Mouse (Mus musculus) heart, adult 18-20 months (tissue): ENCODE measurements around the gene Hist2h2bb. TPM values are rescaled to one million over a fixed set of nuclear protein-coding genes. Genes with fewer than 3 reads are reported as not detected.
"Not testable (repeated sequence)": the region's sequence is repeated elsewhere in the genome, so short reads cannot be mapped to it uniquely, and the experiment has no call there.

ENCODE experiments used
- DNase-seq, 2 experiments: peaks; one replicate each; pipeline ENCODE4 v3.0.0; 2021 to 2022; ENCODE audit warnings: mixed read lengths in 1 of 2
- total RNA-seq, 2 experiments: library from RNA; stranded (reverse); gene quantifications; 2 replicates each; pipeline ENCODE4 v1.2.3; 2021

The Hist2h2bb gene
- total RNA-seq, 2 experiments from 2014 or later = 30.7 to 37.2 TPM

DNA sequence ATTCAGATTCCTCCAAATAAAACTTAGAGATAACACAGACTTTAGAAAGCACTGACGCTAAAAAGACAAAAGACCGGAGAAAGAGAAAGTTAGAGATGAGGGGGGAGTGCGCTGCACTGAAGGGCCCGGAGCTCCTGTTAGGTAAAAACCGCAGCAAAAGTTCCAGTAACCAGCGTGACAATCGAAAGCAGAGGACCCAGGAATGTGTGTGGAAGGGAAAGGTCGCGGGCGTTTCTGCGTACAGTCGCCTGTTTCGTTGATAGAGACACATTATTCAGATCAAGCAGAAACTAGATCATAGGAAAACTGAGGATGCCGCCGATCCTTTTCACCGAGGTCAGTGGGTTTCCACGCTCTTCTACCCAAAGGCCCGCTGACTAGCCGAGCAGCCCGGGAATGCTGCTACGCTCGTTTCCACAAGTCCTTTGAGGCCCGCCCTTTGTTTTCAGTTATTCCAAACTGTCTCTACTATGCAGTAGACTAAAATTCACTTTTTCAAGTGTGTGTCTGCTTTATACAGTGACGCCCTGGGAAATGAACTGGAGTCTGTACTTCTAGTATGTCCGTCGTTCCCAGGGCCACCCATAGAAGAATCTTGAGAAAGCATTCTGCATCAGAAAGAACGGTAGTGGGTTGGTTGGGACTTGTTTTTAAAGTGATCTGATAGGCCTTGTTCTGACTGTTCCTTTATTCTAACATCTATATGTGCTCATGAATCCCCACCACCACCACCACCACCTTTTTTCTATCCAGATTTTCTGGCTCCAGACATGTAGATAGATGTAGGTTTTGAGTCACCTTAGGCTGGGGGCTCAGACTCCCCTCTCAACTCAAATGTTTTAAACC is 5.8 kb upstream of the Hist2h2bb start:
- peak in 1 of 2 experiments; percentile 82 for DNase-seq

DNA sequence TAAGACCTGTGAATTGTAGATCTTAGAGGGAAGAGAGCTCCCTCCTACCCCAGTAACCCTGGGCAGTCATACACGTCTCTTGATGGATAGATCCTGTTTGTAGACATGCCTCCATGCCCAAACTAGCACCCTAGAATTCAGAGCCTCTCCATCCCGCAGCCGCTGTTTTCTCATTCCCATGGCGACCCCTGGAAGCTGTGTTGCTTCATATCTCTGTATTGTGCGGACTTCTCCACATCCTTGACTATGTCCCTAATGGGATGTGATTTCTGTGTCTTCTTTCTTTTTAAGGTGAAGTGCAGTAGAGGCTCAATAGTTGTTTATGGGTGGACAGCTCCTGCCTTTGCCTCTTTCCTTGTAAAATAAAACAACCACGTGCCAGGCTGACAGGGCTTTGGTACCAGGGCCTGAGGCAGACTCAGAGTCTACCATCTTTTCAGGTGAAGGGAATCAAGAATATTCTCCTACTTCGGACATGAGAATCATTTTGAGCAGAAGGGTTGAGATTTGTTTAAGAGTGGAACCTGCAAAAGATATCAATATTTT is 5.1 kb upstream of the Hist2h2bb start:
- DNase-seq = peak in 1 of 2 experiments; percentile 38

DNA sequence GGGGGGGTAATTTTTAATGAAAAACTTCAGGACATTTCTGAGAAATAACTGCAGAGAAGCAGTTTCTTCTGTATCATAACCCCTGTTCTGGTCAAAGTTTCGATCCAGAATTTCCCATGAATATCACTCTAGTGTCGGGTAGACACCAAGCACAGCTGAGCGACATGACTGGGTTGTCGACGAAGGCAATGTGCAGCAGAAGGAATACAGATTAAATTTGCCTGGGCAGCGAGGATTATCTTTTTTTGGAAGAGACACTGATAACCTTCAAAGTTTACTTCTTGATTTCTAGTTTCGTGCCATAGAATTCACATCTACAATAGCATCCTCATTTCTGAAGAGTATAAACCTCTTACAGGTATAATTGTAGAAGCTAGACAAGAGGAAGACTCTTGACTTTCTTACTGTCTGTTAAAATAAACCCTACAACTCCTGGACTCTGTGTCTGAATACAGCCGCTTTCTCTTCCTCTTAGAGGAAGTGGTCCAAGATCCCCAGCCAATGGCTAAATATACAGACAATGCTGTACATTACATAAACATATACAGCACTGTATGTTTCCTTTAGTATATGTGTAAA is 3.3 kb upstream of the Hist2h2bb start:
- no peak for DNase-seq

DNA sequence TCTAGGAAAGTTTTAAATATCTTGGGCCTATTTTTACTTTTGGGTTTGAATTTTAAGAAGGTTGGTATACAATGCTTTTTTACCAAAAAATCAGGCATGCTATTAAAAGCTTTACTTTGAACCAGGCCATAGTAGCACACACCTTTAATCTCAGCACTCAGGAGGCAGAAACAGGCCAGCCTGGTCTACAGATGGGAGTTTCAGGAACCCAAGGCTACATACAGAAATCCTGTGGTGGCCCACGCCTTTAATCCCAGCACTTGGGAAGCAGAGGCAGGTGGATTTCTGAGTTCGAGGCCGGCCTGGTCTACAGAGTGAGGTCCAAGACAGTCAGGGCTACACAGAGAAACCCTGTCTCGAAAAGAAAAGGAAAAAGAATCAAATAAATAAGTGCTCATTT is 2.0 kb upstream of the Hist2h2bb start:
- DNase-seq = no peak

DNA sequence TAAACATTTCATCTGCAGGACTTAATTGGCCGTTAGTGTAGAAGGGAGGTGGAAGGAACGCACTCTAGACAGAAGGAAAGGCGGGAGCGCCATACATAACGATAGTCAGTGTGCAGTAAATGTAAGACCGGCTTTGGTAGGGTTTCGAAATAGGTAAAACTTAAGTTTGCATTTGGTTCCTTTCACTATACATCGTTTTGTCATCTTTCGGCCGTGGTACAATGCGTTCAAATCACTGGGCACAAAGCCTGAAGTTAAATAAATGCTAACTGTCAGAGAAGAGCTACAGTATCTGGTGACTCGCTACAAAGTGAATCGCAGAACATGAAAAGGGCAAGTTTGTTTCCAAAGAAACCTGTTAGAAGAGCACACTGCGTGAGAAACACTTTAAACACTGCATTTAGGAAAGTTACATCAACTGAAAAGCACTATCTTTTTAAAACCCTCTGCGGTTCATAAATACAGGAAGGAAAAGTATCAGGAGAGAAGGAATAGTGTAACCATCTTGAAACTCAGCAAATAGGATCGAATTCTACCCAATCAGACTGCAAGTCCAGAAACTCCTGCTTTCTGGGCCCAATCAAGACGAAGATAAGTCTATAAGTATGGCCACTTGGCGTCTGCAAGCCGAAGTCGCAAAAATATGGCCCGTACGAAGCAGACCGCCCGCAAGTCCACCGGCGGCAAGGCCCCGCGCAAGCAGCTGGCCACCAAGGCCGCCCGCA is 1.3 kb upstream of the Hist2h2bb start, which contains the start of gene Hist2h3b:
Hist2h3b (plus strand) TSS at position 604 of the 725 bp plus-strand sequence.
- peak; percentile 85 to 89 for DNase-seq

DNA sequence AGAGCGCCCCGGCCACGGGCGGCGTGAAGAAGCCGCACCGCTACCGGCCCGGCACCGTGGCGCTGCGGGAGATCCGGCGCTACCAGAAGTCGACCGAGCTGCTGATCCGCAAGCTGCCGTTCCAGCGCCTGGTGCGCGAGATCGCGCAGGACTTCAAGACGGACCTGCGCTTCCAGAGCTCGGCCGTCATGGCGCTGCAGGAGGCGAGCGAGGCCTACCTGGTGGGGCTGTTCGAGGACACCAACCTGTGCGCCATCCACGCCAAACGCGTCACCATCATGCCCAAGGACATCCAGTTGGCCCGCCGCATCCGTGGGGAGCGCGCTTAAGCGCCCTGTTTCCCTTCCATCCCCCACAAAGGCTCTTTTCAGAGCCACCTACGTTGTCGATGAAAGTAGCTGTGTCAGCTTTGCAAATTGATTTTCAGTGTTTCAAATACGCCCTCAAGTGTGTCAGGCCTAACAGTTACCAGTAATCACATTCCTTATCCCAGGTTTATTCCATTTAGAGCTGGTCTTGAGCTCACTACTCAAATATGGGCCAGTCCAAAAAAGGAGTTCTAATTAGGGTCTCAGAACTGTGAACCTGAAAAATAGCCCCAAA is 675 bp upstream of the Hist2h2bb start:
- DNase-seq = not testable (repeated sequence)

DNA sequence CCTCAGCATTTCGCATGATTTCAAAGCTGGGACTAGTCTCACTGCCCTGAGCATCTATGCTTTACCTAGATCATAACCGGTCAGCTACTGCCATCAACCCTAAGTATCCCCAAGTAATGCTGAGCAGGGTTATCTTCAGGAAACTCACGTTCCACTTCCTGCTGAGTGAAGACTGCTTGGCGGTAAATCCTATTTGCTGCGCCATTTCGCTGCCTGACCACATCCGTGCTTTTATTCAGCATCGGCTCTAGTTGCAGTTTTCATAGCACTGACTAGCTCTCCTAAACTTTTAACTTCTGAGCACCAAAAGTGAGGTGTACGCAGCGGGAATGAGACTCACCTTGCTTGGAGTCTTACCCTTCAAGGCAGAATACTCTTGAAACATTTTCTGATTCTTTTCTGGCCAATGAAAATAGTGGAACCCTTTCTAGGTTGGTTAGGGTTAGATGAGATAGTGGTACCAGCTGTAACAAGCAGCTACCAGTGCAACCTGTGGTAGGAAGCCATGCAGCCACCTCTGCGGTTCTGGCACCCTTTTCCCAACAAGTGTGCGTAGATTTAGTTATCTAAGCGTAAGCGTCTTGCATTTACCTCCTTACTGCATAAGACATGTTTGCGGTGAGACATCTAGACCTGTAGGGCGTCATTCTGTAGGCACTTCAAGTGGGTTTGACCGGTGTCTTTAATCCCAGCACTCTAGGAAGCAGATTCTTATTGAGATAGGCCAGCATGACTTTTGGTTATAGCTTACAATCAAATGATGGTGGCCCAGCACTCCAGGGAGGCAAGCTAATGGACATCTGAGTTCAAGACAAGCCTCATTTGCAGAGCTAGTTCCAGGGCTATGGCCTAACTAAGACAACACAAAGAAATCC is 4.3 kb downstream of the Hist2h2bb start:
- DNase-seq = peak in 1 of 2 experiments; percentile 21

DNA sequence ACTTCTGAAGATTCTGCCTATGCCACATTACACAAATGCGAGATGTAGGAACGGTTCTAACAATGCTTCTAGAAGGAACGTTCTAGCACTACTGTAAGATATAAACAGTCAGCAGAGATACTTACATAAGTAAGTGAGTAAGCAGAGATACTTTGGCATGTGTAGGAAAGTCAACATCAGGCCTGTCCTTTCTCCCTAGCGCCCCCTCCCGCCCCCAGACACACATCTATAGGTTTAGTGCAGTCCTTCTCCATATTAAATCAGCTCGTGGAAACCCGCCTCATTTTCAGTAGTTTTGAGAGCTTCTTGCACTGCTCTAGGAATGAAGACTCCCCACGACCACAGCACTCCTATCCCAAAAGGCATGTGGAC is 7.9 kb downstream of the Hist2h2bb start:
- no peak for DNase-seq

DNA sequence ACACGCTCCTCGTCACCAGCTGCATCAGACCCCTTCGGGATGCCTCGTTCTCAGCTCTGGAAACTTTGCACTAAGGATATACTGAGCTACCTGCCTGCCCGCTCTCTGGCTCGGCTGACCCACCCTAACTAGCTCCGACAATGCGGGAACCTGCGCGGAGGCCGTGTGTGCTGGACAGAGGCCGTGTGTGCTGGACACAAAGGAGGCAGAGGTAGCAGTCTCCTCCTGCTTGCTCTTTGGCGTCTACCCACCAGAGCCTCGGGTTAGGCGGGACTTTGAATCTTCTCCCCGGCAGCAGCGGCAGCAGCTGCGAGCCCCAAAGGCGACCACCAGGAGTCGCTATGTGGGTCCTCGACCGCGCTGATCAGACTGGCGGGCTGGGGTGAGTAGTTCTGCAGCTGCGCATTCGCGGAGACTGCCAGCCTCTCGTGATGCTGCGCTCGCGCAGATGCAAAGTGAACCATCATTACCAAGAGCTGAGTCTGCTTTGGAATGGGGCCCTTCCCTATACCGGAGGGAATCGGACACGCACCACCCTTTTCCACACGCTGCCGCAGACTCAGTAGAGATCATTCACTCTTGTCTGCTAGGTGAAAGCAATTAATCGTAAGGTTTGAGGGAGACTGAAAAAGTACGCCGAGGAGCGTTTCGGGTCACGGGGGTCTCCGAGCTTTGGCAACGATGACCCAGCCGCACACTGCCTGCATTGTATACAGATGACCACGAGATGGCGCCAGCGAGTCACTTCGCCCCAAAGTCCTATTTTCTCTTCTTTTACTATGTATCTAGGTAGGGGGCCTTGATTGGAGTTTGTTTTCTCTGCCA is 8.5 kb downstream of the Hist2h2bb start:
- DNase-seq = peak; percentile 88 to 94

DNA sequence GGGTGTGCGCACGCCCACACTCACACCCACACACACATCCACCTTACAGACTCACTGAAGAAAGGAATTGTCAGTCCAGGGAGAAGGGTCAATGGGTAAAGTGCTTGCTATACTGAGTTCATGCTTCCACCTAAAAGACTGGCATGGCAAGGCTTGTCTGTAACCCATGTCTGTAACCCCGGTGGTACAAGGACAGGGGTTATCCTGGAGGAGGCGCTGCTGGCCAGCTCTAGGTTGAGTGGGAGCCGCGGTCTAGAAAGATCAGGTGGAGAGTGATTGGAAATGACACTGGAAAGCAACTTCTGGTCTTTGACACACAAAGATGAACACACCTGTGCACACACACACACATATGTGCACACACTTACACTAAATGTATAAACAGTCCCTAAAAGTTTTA is 11.1 kb downstream of the Hist2h2bb start:
- no peak for DNase-seq

DNA sequence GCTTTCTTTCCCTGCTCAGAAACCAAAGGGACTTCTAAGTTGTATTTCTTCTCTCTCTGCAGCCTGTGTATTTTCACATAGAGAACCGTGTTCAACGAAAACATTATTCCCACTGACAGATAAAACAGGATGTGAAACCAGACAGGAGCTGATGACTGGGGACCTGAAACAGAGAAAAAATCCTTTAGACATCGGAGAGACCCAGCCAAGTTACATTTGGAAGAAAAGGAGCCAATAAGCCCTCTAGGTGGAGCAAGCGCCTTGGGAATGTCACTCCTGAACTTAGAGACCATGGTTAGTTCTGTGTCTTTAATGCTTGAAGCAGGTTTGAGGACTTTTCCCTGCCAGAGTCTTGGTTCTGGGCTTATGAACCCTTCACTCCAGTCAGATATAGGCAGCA is 14.9 kb downstream of the Hist2h2bb start:
- peak in 1 of 2 experiments; percentile 31 for DNase-seq

DNA sequence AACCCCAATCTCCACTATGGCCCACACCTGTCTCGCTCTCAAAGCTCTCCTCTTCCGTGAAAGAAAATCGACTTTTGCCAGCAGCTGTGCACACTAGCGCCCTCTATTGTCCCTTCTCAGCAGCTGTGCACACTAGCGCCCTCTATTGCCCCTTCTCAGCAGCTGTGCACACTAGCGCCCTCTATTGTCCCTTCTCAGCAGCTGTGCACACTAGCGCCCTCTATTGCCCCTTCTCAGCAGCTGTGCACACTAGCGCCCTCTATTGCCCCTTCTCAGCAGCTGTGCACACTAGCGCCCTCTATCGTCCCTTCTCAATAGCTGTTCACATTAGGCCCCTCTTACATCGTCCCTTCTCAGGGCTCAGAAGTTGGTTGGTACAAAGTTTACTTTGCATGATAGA is 17.8 kb downstream of the Hist2h2bb start:
- not testable (repeated sequence) for DNase-seq

DNA sequence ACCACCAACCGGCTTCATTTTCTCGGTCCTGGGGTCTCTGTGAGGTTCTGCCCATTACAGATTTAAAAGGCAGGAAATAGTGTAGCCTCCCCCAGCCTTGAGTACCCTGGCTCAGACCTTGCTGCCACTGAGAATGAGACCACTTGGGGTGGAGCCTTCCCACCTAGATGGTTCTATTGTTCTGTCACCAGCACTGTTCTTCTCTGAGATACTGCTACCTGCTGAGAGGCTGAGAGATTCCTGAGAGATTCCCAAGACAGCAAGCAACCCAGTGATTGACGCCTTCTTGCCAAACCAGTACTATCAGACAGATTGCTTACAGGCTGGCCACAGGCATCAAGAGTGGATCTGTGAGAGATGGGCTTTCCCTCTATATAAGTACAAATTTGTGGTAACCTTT is 19.6 kb downstream of the Hist2h2bb start:
- DNase-seq = no peak

DNA sequence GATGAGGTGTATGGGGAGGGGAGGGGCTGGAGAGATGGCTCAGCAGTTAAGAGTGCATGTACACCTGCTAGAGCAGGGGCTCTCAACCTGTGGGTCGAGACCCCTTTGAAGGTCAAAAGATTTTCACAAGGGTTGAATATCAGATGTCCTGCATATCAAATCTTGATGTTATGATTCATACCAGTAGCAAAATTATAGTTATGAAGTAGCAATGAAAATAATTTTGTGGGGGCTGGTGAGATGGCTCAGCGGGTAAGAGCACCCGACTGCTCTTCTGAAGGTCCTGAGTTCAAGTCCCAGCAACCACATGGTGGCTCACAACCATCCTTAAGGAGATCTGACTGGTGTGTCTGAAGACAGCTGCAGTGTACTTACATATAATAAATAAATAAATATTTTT is 21.2 kb downstream of the Hist2h2bb start:
- not testable (repeated sequence) for DNase-seq

DNA sequence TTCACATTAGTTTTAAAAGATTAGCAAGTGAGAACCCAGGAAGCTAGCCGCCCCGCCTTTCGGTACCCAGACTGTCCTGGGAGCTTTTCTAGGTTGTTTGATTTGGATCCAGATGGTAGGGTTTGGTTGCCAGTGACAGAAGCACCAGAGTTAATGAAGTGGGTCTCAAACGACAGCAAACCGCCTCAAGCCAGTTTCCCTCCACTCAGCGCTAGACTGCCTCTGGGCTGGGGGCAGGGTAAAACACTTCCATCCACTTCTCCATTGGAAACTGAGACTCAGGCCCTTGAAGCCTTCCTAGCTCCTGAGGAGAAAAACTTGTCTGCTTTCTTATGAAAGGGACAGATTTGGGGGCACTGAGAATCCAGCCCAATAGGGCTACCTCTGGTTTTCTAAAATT is 23.1 kb downstream of the Hist2h2bb start:
- DNase-seq = no peak

DNA sequence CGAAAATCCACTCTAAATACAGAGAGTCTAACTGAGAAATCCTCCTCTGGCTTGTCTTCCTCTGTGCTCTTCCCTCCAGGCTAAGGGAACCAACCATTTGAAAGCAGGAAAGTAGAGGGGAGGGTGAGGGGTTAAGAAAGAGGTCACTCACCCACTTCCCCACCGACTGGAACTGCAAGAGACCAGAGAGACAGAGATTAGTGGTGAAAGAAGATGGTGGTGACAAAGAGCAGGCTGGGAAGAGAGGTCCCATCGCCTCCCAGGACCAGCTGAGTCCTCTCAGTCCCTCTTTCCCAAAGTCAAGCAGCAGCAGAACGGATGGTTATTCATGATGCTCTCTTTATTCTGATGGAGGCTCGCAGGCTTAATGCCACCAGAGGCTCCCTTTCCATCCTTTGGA is 23.8 kb downstream of the Hist2h2bb start:
- DNase-seq = no peak

DNA sequence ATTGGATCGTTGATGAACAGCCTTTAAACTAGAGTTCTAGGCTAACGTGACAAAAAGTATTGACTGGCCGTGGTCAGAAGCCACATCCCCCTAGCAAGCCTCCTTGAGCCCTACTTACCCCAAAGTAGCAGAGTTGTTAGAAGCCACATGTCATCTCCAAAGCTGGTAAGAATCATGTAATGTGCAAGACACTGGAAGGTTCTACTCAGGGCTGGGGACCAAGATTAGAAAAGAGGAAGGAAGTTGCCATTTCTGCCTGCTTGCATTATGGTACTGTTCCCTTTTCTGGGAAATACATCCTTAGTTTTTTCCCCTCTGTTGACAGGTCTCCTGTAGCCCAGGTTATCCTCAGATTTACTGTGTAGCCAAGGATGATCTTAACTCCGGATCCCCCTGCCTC is 24.2 kb downstream of the Hist2h2bb start, which contains the start of gene Fcgr1:
Fcgr1 (minus strand) TSS at position 183 of the 400 bp plus-strand sequence.
- peak in 1 of 2 experiments; percentile 34 for DNase-seq

DNA sequence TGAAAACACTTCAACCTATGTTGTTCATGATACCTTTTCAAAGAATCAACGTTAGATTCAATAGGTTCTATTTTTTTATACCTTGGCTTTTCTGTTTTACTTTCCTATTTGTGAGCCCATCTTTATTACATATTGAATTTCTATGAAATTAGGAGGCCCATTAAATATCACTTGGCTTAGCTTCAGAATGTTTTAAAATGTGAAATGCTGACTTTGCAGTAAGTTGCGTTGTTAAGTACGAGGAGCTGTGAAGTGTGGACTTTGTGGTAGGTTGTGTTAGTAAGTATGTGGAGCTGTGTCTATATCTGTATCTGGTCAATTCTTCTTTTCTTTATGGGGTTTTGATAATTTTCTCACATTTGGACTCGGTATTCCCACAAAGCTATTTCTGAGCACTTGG is 28.8 kb downstream of the Hist2h2bb start:
- no peak for DNase-seq

DNA sequence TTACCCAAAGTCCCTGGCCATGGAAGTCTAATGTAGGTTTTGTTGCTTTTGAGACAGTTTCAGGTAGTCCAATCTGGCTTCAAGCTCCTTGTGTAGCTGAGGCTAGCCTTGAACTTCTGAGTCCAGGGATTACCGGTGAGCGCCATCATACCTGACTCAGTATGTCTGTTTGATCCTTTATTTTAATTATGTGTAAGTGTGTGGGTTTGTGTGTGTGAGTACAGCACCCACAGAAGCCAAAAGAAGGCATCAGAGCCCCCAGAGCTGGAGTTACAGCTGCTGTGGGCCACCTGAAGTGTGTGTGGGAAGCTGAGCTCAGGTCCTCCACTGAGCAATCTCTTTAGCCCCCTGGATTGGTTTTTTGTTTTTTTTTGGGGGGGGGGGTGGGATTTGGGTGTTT is 30.0 kb downstream of the Hist2h2bb start:
- DNase-seq = no peak
